Mouse (Mus musculus): ENCODE measurements around the gene Fryl. TPM values are rescaled to one million over a fixed set of nuclear protein-coding genes. Genes with fewer than 3 reads are reported as not detected.

The Fryl gene
- polyA plus RNA-seq, 1 experiment from 2014 or later, result 20.3 TPM

GRCm38 (mm10) chr5:73248211-73248610 is 8.2 kb downstream of the Fryl start:
- no peak for ATAC-seq (ENCODE audit: low read depth)
- H3K27me3 ChIP-seq (ENCODE audit: control insufficient read depth, insufficient read depth, low read depth, low read length), result no peaks in the 10 kb centered on the region
- no peaks in the 10 kb centered on the region for H3K36me3 ChIP-seq (ENCODE audit: control insufficient read depth, insufficient read depth, low read length)
- no peak overlapping the region for H3K4me3 ChIP-seq (ENCODE audit: low read length)
- H3K4me2 ChIP-seq (ENCODE audit: low read depth, low read length), result no peak overlapping the region
- H3K27ac ChIP-seq (ENCODE audit: low read length), result no peak overlapping the region
- 0 out of 2 replicates have a peak, but pooled peaks cover 5% of the 10 kb centered on the region for H3K4me1 ChIP-seq (replicated peaks; ENCODE audit: control insufficient read depth, insufficient read depth, low read length)
- H3K9me3 ChIP-seq (ENCODE audit: control insufficient read depth, low read length), result no peaks in the 10 kb centered on the region
- WGBS, result 78% methylated on average over 8 of the region's 8 CpGs
- H3K9ac ChIP-seq (ENCODE audit: low read length), result no peak overlapping the region

DNA sequence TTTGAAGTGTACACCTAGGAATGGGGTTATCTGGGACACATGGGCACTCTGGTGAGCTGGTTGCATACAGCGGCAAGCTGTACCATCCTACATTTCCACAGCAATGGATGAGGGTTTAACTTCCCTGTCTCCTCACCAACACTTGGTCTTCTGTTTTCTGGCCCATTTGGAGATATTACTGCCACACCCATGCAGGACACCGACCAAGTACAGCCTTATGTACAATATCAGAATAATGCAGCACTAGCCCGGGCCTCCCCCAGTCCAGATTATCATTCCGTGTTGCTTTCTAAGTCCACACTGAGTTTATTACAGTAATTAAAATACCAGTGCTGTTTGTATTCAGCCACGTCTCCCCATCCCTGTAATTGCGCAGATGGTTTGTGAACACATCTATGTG is 10.0 kb downstream of the Fryl start:
- H3K4me2 ChIP-seq (ENCODE audit: low read depth, low read length), result no peak overlapping the region
- H3K4me3 ChIP-seq (ENCODE audit: low read length), result no peak overlapping the region
- 0 out of 2 replicates have a peak, but pooled peaks cover 5% of the 10 kb centered on the region for H3K4me1 ChIP-seq (replicated peaks; ENCODE audit: control insufficient read depth, insufficient read depth, low read length)
- ATAC-seq (ENCODE audit: low read depth), result no peak
- no peak overlapping the region for H3K9ac ChIP-seq (ENCODE audit: low read length)
- H3K36me3 ChIP-seq (ENCODE audit: control insufficient read depth, insufficient read depth, low read length), result no peaks in the 10 kb centered on the region
- WGBS, result 88% methylated on average over 6 of the region's 6 CpGs
- no peaks in the 10 kb centered on the region for H3K27me3 ChIP-seq (ENCODE audit: control insufficient read depth, insufficient read depth, low read depth, low read length)
- H3K9me3 ChIP-seq (ENCODE audit: control insufficient read depth, low read length), result no peaks in the 10 kb centered on the region
- no peak overlapping the region for H3K27ac ChIP-seq (ENCODE audit: low read length)

GRCm38 (mm10) chr5:73244403-73244802 is 12.0 kb downstream of the Fryl start:
- H3K27ac ChIP-seq (ENCODE audit: low read length), result no peak overlapping the region
- no peaks in the 10 kb centered on the region for H3K9me3 ChIP-seq (ENCODE audit: control insufficient read depth, low read length)
- H3K9ac ChIP-seq (ENCODE audit: low read length), result no peak overlapping the region
- ATAC-seq (ENCODE audit: low read depth), result peak; percentile 61
- H3K36me3 ChIP-seq (ENCODE audit: control insufficient read depth, insufficient read depth, low read length), result no peaks in the 10 kb centered on the region
- no peaks in the 10 kb centered on the region for H3K27me3 ChIP-seq (ENCODE audit: control insufficient read depth, insufficient read depth, low read depth, low read length)
- no peak overlapping the region for H3K4me2 ChIP-seq (ENCODE audit: low read depth, low read length)
- H3K4me3 ChIP-seq (ENCODE audit: low read length), result no peak overlapping the region
- H3K4me1 ChIP-seq (replicated peaks; ENCODE audit: control insufficient read depth, insufficient read depth, low read length), result 0 out of 2 replicates have a peak, but pooled peaks cover 5% of the 10 kb centered on the region
- WGBS, result 40% methylated on average over 13 of the region's 13 CpGs

DNA sequence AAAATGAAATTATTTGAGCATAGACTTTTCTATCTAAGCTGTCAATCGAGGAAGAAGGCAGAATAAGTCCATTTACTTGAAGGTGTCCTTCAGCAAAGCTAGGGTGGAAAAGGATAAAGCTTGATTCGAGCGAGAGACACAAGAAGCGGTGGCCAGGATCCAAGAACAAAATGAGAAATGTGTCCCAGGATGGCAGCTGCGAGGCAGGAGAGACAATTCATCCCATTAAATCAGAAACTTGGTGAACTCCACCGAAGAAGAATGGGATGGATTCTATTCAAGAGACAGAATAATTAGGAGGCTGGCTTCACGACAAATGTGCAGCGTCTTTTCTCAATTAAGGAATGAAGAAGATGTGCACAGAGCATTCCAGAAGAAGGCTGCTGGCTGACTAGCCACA is 14.5 kb downstream of the Fryl start:
- Histone ChIP-seq H3K9ac (ENCODE audit: low read length) (no peak overlapping the region), H3K9me3 (ENCODE audit: control insufficient read depth, low read length) (no peaks in the 10 kb centered on the region), H3K36me3 (ENCODE audit: control insufficient read depth, insufficient read depth, low read length) (no peaks in the 10 kb centered on the region), H3K27ac (ENCODE audit: low read length) (no peak overlapping the region), H3K27me3 (ENCODE audit: control insufficient read depth, insufficient read depth, low read depth, low read length) (no peaks in the 10 kb centered on the region), H3K4me2 (ENCODE audit: low read depth, low read length) (no peak overlapping the region), H3K4me3 (ENCODE audit: low read length) (no peak overlapping the region), H3K4me1 (replicated peaks; ENCODE audit: control insufficient read depth, insufficient read depth, low read length) (0 out of 2 replicates have a peak, but pooled peaks cover 5% of the 10 kb centered on the region)
- no peak for ATAC-seq (ENCODE audit: low read depth)
- WGBS, result 62% methylated on average over 8 of the region's 8 CpGs

GRCm38 (mm10) chr5:73241332-73241731 is 15.1 kb downstream of the Fryl start:
- Histone ChIP-seq H3K36me3 (ENCODE audit: control insufficient read depth, insufficient read depth, low read length) (no peaks in the 10 kb centered on the region), H3K27ac (ENCODE audit: low read length) (no peak overlapping the region), H3K27me3 (ENCODE audit: control insufficient read depth, insufficient read depth, low read depth, low read length) (no peaks in the 10 kb centered on the region), H3K4me2 (ENCODE audit: low read depth, low read length) (no peak overlapping the region), H3K4me1 (replicated peaks; ENCODE audit: control insufficient read depth, insufficient read depth, low read length) (0 out of 2 replicates have a peak, but pooled peaks cover 5% of the 10 kb centered on the region), H3K4me3 (ENCODE audit: low read length) (no peak overlapping the region), H3K9ac (ENCODE audit: low read length) (no peak overlapping the region), H3K9me3 (ENCODE audit: control insufficient read depth, low read length) (no peaks in the 10 kb centered on the region)
- 67% methylated on average over 10 of the region's 10 CpGs for WGBS
- ATAC-seq (ENCODE audit: low read depth), result no peak

DNA sequence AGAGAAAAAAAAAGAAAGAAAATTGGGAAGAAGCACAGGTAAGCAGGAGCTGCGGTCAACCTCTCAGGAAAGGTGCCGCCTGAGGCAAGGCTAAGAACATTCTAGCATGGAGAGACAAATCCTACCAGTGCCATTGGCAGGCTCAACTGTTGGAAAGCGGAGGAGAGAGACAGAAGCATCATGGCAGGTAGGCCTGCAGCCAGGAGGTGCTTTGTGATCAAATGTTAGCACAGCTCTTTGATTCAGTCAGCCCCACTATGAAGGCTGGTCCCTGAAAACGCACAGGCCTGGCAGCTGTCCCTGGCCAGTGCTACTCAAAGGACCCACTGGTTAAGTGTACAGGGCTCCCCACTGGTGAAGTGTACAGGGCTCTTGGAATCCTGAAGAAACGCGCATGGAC is 16.0 kb downstream of the Fryl start:
- no peak overlapping the region for H3K4me2 ChIP-seq (ENCODE audit: low read depth, low read length)
- no peak overlapping the region for H3K4me3 ChIP-seq (ENCODE audit: low read length)
- no peaks in the 10 kb centered on the region for H3K36me3 ChIP-seq (ENCODE audit: control insufficient read depth, insufficient read depth, low read length)
- no peak overlapping the region for H3K27ac ChIP-seq (ENCODE audit: low read length)
- H3K9ac ChIP-seq (ENCODE audit: low read length), result no peak overlapping the region
- no peaks in the 10 kb centered on the region for H3K9me3 ChIP-seq (ENCODE audit: control insufficient read depth, low read length)
- ATAC-seq (ENCODE audit: low read depth), result no peak
- 93% methylated on average over 6 of the region's 6 CpGs for WGBS
- H3K4me1 ChIP-seq (replicated peaks; ENCODE audit: control insufficient read depth, insufficient read depth, low read length), result 0 out of 2 replicates have a peak, but pooled peaks cover 5% of the 10 kb centered on the region
- no peaks in the 10 kb centered on the region for H3K27me3 ChIP-seq (ENCODE audit: control insufficient read depth, insufficient read depth, low read depth, low read length)

DNA sequence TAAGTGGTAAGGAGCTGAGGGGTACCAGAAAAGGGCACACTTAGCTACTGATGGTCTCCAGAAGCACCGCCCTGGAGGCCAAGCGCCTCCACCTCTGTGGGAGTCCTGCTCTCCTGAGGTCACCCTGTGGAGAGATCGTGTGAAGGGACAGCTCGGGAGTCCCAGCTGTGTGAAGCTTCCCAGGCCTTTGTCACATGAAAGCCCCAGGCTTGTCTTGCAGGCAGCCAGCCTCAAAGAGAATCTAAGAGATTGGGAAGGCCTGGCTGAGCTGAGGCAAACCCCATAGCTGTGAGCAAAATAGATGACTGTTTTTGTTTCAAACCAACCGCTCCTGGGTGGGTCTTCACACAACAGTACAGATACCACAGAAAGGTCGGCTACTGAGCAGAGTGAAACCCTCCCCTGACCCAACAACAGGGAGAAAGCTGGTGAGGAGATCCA is 19.5 kb downstream of the Fryl start:
- H3K27me3 ChIP-seq (ENCODE audit: control insufficient read depth, insufficient read depth, low read depth, low read length), result no peaks in the 10 kb centered on the region
- no peak overlapping the region for H3K9ac ChIP-seq (ENCODE audit: low read length)
- H3K27ac ChIP-seq (ENCODE audit: low read length), result no peak overlapping the region
- H3K36me3 ChIP-seq (ENCODE audit: control insufficient read depth, insufficient read depth, low read length), result no peaks in the 10 kb centered on the region
- H3K9me3 ChIP-seq (ENCODE audit: control insufficient read depth, low read length), result no peaks in the 10 kb centered on the region
- peaks cover 12% of the 10 kb centered on the region for H3K4me1 ChIP-seq (replicated peaks; ENCODE audit: control insufficient read depth, insufficient read depth, low read length)
- no peak overlapping the region for H3K4me3 ChIP-seq (ENCODE audit: low read length)
- 36% methylated on average over 6 of the region's 6 CpGs for WGBS
- no peak overlapping the region for H3K4me2 ChIP-seq (ENCODE audit: low read depth, low read length)
- no peak for ATAC-seq (ENCODE audit: low read depth)

DNA sequence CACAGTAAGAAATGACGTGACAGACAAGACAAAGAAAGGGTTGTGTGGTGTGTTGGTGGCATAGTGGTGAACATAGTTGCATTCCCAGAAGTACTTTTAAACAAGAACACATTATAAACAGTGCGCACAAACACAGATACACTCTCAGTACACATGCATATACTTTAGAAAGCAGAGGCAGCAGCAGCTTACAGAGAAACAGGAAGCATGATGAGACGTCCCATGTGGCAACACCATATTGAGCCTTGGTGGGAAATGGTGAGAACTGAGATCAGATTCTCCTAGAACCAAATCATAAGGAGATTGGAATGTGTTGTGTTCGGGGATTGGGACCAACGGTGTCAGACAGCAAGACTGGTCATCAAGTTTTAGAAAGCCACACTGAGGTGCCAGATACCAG is 21.2 kb downstream of the Fryl start:
- Histone ChIP-seq H3K36me3 (ENCODE audit: control insufficient read depth, insufficient read depth, low read length) (no peaks in the 10 kb centered on the region), H3K4me1 (replicated peaks; ENCODE audit: control insufficient read depth, insufficient read depth, low read length) (peaks cover 14% of the 10 kb centered on the region), H3K4me2 (ENCODE audit: low read depth, low read length) (no peak overlapping the region), H3K9me3 (ENCODE audit: control insufficient read depth, low read length) (no peaks in the 10 kb centered on the region), H3K9ac (ENCODE audit: low read length) (no peak overlapping the region), H3K27ac (ENCODE audit: low read length) (no peak overlapping the region), H3K27me3 (ENCODE audit: control insufficient read depth, insufficient read depth, low read depth, low read length) (no peaks in the 10 kb centered on the region), H3K4me3 (ENCODE audit: low read length) (no peak overlapping the region)
- 79% methylated on average over 5 of the region's 5 CpGs for WGBS
- no peak for ATAC-seq (ENCODE audit: low read depth)

DNA sequence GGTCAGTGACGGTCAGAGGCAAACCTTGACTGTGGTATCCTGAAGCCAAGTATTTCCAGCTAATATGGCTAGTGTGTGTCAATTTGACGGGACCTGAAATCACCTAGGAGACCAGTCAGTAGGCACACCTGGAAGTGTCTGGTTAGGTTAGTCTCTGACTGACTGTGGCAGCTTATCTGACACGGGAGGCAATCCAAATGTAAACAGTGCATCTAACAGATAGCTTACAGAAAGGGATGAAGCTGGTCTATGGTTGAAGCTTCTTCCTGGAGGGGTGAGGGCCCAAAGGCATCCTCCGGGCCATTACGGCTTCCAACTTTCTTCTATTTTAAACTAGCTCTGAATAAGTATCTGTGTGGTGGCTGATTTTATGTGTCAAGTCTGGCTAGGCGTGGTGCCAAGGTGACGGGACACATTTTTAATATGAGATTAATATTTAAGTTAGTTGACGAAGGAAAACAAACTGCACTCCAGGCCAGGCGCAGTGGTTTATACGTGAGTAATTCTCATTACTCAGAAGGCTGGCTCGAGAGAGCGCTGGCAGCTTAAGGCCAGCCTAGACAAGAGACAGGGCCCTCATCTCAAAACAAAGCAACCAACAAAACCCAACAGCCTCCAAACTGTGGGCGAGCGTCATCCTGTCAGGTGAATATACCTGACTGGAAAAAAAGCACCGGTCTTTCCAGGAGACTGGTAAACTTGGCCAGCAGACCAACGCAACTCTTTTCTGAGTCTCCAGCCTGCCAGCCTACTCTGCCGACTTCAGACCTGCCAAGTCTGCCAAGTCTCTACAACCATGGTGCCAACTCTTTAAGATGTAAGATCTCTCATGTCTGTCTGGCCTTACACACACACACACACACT is 23.2 kb downstream of the Fryl start:
- Histone ChIP-seq H3K4me3 (ENCODE audit: low read length) (no peak overlapping the region), H3K36me3 (ENCODE audit: control insufficient read depth, insufficient read depth, low read length) (no peaks in the 10 kb centered on the region), H3K9ac (ENCODE audit: low read length) (no peak overlapping the region), H3K27ac (ENCODE audit: low read length) (no peak overlapping the region), H3K4me2 (ENCODE audit: low read depth, low read length) (no peak overlapping the region), H3K27me3 (ENCODE audit: control insufficient read depth, insufficient read depth, low read depth, low read length) (no peaks in the 10 kb centered on the region), H3K4me1 (replicated peaks; ENCODE audit: control insufficient read depth, insufficient read depth, low read length) (peaks cover 17% of the 10 kb centered on the region), H3K9me3 (ENCODE audit: control insufficient read depth, low read length) (no peaks in the 10 kb centered on the region)
- ATAC-seq (ENCODE audit: low read depth), result no peak
- 56% methylated on average over 17 of the region's 17 CpGs for WGBS
